Mouse (Mus musculus) small intestine, adult 2 months (tissue): Measurements from ENCODE around the gene 4930519P11Rik. TPM values are rescaled to one million over a fixed set of nuclear protein-coding genes. Genes with fewer than 3 reads are reported as not detected.

Experiments
- H3K27ac ChIP-seq: fragments of 200-500 bp; 2 replicates; pipeline ENCODE4 v1.5.1; 2012; ENCODE audit warnings: low read depth, low read length, control low read depth, inconsistent platforms; ENCODE audit not compliant: insufficient read depth
- H3K27me3 ChIP-seq: fragments of 200-500 bp; 2 replicates; pipeline ENCODE4 v1.6.1; 2012; ENCODE audit warnings: mild to moderate bottlenecking, moderate library complexity, low read length, inconsistent platforms; ENCODE audit not compliant: control insufficient read depth, insufficient read depth
- H3K36me3 ChIP-seq: fragments of 200-500 bp; 2 replicates; pipeline ENCODE4 v1.6.1; 2012; ENCODE audit warnings: mild to moderate bottlenecking, low read length, control low read depth, inconsistent platforms; ENCODE audit not compliant: control insufficient read depth, insufficient read depth
- H3K4me1 ChIP-seq: fragments of 200-500 bp; 2 replicates; pipeline ENCODE4 v1.6.1; 2012; ENCODE audit warnings: low read length, inconsistent platforms, mixed read lengths; ENCODE audit not compliant: control insufficient read depth, insufficient read depth, insufficient read length
- H3K4me3 ChIP-seq: fragments of 200-500 bp; 2 replicates; pipeline ENCODE4 v1.5.1; 2012; ENCODE audit warnings: low read depth, mild to moderate bottlenecking, control low read depth, inconsistent platforms, low read length, moderate library complexity
- CTCF ChIP-seq: fragments of 200-500 bp; IDR thresholded peaks from 2 replicates; pipeline ENCODE4 v1.5.1; 2012; ENCODE audit warnings: low read depth, mild to moderate bottlenecking, control low read depth, inconsistent platforms, low read length, moderate library complexity, mixed read lengths; ENCODE audit not compliant: insufficient replicate concordance, insufficient read length; ENCODE audit errors: extremely low read depth
- POLR2A ChIP-seq: fragments of 200-500 bp; IDR thresholded peaks from 2 replicates; pipeline ENCODE4 v1.6.1; 2012; ENCODE audit warnings: low read depth, mild to moderate bottlenecking, control low read depth, inconsistent platforms, low read length, moderate library complexity
- WGBS: fragments of 180-500 bp; shearing (Covaris S2); methylation state at CpG from one replicate; pipeline ENCODE4 v1.1.7; 2018; 5-methylcytosine and 5-hydroxymethylcytosine counted together
- polyA plus RNA-seq: library from polyadenylated mRNA; depleted of rRNA; stranded (reverse); fragments of >200 nt; gene quantifications from 2 replicates; pipeline ENCODE4 v1.2.3, GENCODE M21; 2012

4930519P11Rik gene
- polyA plus RNA-seq, 1 experiment, result 1.6 TPM

- WGBS, result 60% methylated on average over 15 of the region's 15 CpGs
- no peak for TF ChIP-seq POLR2A
- no peak for TF ChIP-seq CTCF
- no peaks in the 10 kb centered on the region for H3K27me3 ChIP-seq
- 0 out of 2 replicates have a peak, but pooled peaks cover 3% of the 10 kb centered on the region for H3K4me1 ChIP-seq
- H3K27ac ChIP-seq, result no peak overlapping the region
- no peak overlapping the region for H3K4me3 ChIP-seq
- peaks cover 12% of the 10 kb centered on the region for H3K36me3 ChIP-seq
Observed at GRCm38 (mm10) chr2:154583906-154584872, 29.0 kb downstream of the 4930519P11Rik start.

DNA sequence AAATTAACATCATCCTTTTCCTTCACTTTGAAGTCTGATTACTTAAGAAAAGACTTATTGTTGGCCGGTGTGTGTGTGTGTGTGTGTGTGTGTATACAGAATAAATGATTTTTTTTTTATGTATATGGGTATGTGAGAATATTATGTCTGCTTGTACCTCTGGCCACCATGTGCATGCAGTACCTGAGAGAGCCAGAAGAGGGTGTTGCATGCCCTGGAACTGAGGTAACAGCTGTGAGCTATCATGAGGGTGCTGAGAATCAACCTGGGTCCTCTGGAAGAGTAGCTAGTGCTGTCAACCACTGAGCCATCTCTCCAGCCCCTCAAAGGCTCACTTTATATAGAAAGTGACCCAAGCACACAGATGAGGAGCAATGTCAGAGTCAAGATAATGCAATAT is 31.8 kb downstream of the 4930519P11Rik start:
- H3K27me3 ChIP-seq, result no peaks in the 10 kb centered on the region
- no peak overlapping the region for H3K4me3 ChIP-seq
- no peaks in the 10 kb centered on the region for H3K36me3 ChIP-seq
- no peak overlapping the region for H3K27ac ChIP-seq
- TF ChIP-seq CTCF, result no peak
- no peak for TF ChIP-seq POLR2A
- WGBS, result 97% methylated on average over 1 of the region's 1 CpGs
- 0 out of 2 replicates have a peak, but pooled peaks cover 3% of the 10 kb centered on the region for H3K4me1 ChIP-seq

DNA sequence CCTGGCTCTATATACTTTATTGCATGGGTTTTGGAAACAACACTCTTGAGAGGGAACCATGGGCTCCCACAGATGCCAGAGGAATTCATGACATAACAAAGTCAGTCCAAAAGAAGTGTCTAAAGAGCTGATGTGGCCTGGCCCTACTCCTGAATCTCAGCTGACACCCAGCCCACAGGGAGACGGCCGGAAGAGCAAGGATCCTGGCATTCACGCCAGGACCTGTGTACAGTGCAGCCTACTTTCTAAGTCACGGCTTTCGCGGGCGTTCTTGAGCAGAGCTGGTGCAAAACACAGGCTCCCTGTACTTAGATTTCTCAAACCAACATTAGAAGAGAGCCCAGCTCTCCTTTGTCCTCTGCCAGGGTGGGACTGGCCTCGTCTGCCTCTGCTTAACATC is 32.7 kb downstream of the 4930519P11Rik start:
- no peak overlapping the region for H3K4me3 ChIP-seq
- no peak for TF ChIP-seq POLR2A
- no peak for TF ChIP-seq CTCF
- no peak overlapping the region for H3K27ac ChIP-seq
- 0 out of 2 replicates have a peak, but pooled peaks cover 3% of the 10 kb centered on the region for H3K4me1 ChIP-seq
- whole genome bisulfite sequencing, result 76% methylated on average over 8 of the region's 8 CpGs
- no peaks in the 10 kb centered on the region for H3K36me3 ChIP-seq
- no peaks in the 10 kb centered on the region for H3K27me3 ChIP-seq

DNA sequence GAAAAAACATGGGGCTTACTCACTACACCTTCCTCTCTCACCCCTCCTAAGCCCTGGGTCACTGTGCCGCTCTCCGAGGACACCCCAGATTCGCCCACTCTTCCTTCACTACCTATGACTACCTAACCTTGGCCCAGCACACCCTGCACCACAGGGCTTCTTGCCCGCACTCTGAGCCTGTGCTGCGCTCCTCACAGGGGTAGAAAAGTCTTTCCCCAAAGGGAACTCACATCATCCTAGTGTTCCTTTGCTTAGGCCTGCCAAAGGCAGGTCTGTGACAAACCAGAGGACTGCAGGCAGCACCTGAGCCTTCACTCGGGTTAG is 35.5 kb downstream of the 4930519P11Rik start:
- H3K36me3 ChIP-seq, result no peaks in the 10 kb centered on the region
- H3K27ac ChIP-seq, result no peak overlapping the region
- H3K4me1 ChIP-seq, result 0 out of 2 replicates have a peak, but pooled peaks cover 3% of the 10 kb centered on the region
- WGBS, result 95% methylated on average over 6 of the region's 6 CpGs
- no peak for TF ChIP-seq CTCF
- no peak for TF ChIP-seq POLR2A
- H3K4me3 ChIP-seq, result no peak overlapping the region
- H3K27me3 ChIP-seq, result no peaks in the 10 kb centered on the region

- Histone ChIP-seq H3K36me3 (no peaks in the 10 kb centered on the region), H3K4me1 (0 out of 2 replicates have a peak, but pooled peaks cover 3% of the 10 kb centered on the region), H3K27me3 (no peaks in the 10 kb centered on the region), H3K27ac (no peak overlapping the region), H3K4me3 (no peak overlapping the region)
- TF ChIP-seq POLR2A (no peak), CTCF (no peak)
- WGBS, result 76% methylated on average over 12 of the region's 12 CpGs
Observed at GRCm38 (mm10) chr2:154576876-154577743, 36.1 kb downstream of the 4930519P11Rik start.

- WGBS, result 78% methylated on average over 7 of the region's 7 CpGs
- TF ChIP-seq CTCF (no peak), POLR2A (no peak)
- Histone ChIP-seq H3K27ac (no peak overlapping the region), H3K4me3 (no peak overlapping the region), H3K27me3 (no peaks in the 10 kb centered on the region), H3K36me3 (no peaks in the 10 kb centered on the region), H3K4me1 (no peaks in the 10 kb centered on the region)
Observed at GRCm38 (mm10) chr2:154574271-154574670, 39.0 kb downstream of the 4930519P11Rik start.

DNA sequence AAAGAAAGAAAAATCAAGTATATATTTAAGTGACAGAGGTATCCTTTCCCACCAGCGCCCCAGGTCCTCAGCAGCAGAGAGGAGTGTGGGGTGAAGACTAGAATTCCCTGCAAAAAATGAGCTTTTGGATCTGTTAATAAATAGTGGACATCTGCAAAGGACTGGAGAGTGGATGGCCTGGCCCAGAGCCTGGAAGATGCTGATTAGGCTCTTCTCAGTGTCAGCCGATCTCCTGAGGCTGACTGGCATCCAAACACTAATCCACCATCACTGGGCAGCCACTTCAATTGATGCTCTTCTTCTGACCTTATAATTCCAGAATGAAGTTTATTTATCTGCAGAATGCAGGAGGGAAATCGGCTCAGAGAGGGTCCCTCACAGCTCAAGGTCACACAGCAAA is 40.2 kb downstream of the 4930519P11Rik start:
- H3K27ac ChIP-seq, result no peak overlapping the region
- no peak overlapping the region for H3K4me3 ChIP-seq
- no peaks in the 10 kb centered on the region for H3K27me3 ChIP-seq
- H3K36me3 ChIP-seq, result no peaks in the 10 kb centered on the region
- TF ChIP-seq CTCF (no peak), POLR2A (no peak)
- H3K4me1 ChIP-seq, result peaks cover 5% of the 10 kb centered on the region; the same call in 1 of the 2 replicates
- WGBS, result 79% methylated on average over 3 of the region's 3 CpGs
